Mouse (Mus musculus): ENCODE data around the gene Dkc1.
"Not testable (repeated sequence)": the region's sequence is repeated elsewhere in the genome, so short reads cannot be mapped to it uniquely, and the experiment has no call there.

Dkc1 gene

DNA sequence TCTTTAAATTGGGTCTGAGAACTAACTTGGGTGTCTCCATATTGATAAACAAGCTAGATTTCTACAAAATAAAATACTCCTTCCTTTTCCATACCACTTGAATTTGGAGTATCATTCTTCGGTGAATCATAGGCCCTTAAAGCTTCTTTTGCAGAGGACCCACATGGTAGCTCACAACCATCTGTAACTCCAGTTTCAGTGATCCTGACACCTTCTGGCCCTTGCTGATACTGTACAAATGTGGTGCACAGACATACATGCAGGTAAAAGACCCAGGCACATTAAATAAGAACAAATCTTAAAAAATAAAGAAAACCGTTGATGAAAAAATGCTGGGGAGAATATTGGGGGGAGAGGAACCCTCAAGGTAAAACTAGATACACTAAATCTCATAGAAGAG, 42.5 kb downstream of the Dkc1 start:
- DNase-seq (ENCODE audit: low spot score in 2 of 2), result no peak

DNA sequence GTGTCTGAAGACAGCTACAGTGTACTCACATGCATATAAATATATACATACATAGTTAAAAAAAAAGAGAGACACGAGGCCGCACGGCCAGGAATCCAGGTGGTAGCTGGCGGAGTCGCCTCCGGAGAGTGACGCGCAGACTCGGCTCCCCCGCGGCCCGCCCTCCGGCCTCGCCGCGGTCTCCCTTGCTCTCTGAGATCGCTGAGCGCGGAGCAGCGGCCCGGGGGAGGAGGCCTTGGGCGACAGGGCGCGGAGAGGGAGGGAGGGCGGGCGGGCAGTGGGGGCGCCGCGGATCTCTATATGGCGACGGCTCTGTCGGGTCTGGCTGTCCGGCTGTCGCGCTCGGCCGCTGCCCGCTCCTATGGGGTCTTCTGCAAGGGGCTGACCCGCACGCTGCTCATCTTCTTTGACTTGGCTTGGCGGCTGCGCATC, 47.5 kb downstream of the Dkc1 start:
- DNase-seq (ENCODE audit: low spot score in 2 of 2), result not testable (repeated sequence)

DNA sequence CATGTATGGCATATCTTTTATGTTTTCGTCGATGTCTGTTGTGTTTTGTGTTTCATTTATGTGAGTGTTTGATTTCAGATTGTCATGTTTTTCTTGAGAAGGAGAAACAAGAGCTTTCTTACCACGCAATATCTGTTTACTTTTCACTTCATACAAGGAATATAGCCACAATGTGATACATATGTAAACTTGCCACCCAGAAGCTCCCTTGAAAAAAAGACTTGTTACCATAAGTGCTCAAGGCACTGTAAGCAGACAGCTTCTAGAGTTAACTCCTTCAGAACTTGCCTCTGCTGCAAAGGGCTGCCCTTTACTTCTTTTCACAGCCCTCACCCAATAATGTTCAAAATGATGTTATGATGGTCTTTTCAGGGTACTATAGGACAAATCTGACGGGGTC, 52.8 kb downstream of the Dkc1 start:
- no peak for DNase-seq (ENCODE audit: low spot score in 2 of 2)

DNA sequence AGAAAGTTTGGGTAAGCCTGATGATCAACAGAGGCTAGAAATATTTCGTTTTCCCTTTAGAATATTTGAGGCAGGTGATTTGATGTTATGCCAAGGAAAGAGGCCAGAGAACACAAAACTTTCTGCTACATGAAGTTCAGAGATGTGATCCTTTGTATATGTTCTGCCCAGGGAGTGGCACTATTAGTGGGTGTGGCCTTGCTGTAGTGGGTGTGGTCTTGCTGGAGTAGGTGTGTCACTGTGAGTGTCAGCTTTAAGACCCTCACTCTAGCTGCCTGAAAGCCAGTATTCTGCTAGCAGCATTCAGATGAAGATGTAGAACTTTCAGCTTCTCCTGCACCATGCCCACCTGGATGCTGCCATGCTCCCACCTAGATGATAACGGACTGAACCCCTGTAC, 54.6 kb downstream of the Dkc1 start:
- no peak for DNase-seq (ENCODE audit: low spot score in 2 of 2)

DNA sequence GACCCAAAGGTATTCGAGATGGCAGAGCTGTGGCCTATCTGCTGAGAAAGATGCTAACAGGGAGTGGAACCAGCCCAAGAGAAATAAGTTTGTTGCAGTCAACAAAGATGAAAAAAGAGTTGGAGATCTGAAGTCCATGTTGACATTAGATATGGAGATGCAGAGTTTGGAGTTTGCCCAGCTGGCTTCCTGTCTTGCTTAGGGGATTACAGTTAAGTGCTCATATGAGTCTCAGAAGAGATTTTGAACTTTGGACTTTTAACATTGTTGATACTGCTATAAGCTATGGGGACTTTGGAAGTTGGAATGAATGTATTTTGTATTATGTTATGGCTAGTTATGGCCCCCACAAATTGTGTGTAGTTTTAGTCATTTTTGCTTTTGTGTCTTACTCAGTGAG, 56.6 kb downstream of the Dkc1 start:
- DNase-seq (ENCODE audit: low spot score in 2 of 2), result no peak

DNA sequence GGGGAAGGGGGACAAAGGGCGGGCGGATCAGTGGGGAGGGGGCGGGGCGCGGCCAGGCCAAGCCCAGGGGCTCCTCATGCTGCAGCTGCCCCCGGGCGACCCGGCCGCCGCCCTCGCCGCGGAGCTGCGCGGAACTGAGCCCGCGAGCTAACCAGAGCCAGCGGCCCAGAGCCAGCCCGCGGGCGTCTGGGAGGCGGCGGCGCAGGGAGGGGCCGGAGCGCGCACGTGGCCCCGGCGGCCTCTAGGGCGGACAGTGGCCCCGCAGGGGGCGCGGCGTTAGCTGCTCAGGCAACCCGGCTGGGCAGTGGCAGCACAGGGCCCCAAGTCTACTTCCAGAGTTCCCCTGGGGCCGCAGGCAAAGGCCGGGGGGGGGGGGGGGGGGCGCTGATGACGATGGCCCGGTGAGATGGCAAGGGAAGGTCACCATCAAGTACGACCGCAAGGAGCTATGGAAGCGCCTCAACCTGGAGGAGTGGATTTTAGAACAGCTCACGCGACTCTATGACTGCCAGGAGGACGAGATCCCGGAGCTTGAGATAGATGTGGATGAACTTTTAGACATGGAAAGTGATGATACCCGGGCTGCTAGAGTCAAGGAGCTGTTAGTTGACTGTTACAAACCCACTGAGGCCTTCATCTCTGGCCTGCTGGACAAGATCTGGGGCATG, 60.1 kb downstream of the Dkc1 start:
- no peak for DNase-seq (ENCODE audit: low spot score in 2 of 2)

Data from left cerebral cortex, adult 9 months (tissue).